Mouse (Mus musculus) lung, adult 2 months (tissue): ENCODE measurements around the gene Lgals3.

Source experiments
- CTCF ChIP-seq: fragments of 200-500 bp; IDR thresholded peaks from 2 replicates; pipeline ENCODE4 v1.5.1; 2011; ENCODE audit warnings: mild to moderate bottlenecking, low read length, control low read depth; ENCODE audit not compliant: insufficient read depth
- POLR2A ChIP-seq: fragments of 200-500 bp; IDR thresholded peaks from 2 replicates; pipeline ENCODE4 v1.6.1; 2011; ENCODE audit warnings: low read depth, mild to moderate bottlenecking, control low read depth, low read length, borderline replicate concordance; ENCODE audit errors: extremely low read depth

- TF ChIP-seq POLR2A (no peak), CTCF (no peak)
Measured at GRCm38 (mm10) chr14:47346715-47347114, 20.8 kb upstream of the Lgals3 start.
